Mouse (Mus musculus) testis, adult 2 months (tissue): ENCODE measurements around the gene Trpv3. TPM values are rescaled to one million over a fixed set of nuclear protein-coding genes. Genes with fewer than 3 reads are reported as not detected.

ENCODE experiments used
- H3K27ac ChIP-seq: fragments of 200-500 bp; 2 replicates; pipeline ENCODE4 v1.5.1; 2012; ENCODE audit warnings: low read depth, low read length; ENCODE audit not compliant: control insufficient read depth, insufficient read depth
- H3K27me3 ChIP-seq: fragments of 200-500 bp; 2 replicates; pipeline ENCODE4 v1.6.1; 2012; ENCODE audit warnings: mild to moderate bottlenecking, low read length, moderate library complexity; ENCODE audit not compliant: control insufficient read depth, insufficient read depth
- H3K36me3 ChIP-seq: fragments of 200-500 bp; 2 replicates; pipeline ENCODE4 v1.6.1; 2012; ENCODE audit warnings: mild to moderate bottlenecking, low read length; ENCODE audit not compliant: control insufficient read depth, insufficient read depth
- H3K4me1 ChIP-seq: fragments of 200-500 bp; 2 replicates; pipeline ENCODE4 v1.6.1; 2012; ENCODE audit warnings: low read length; ENCODE audit not compliant: control insufficient read depth, insufficient read depth
- H3K4me3 ChIP-seq: fragments of 200-500 bp; 2 replicates; pipeline ENCODE4 v1.5.1; 2012; ENCODE audit warnings: low read depth, mild to moderate bottlenecking, low read length, moderate library complexity, mixed read lengths; ENCODE audit not compliant: control insufficient read depth
- CTCF ChIP-seq: fragments of 200-500 bp; IDR thresholded peaks from 2 replicates; pipeline ENCODE4 v1.5.1; 2012; ENCODE audit warnings: low read depth, mild to moderate bottlenecking, inconsistent platforms, low read length, moderate library complexity; ENCODE audit not compliant: control insufficient read depth, insufficient read depth, insufficient replicate concordance
- POLR2A ChIP-seq: fragments of 200-500 bp; IDR thresholded peaks from 2 replicates; pipeline ENCODE4 v1.6.1; 2012; ENCODE audit warnings: low read depth, mild to moderate bottlenecking, inconsistent platforms, low read length, moderate library complexity; ENCODE audit not compliant: control insufficient read depth
- polyA plus RNA-seq: library from polyadenylated mRNA; depleted of rRNA; stranded (reverse); fragments of >200 nt; gene quantifications from 2 replicates; pipeline ENCODE4 v1.2.3, GENCODE M21; 2012; rRNA removed

The Trpv3 gene
- polyA plus RNA-seq: 0.04 and 0.05 TPM in 2 replicates

GRCm38 (mm10) chr11:73267267-73267666 lies at the start of gene Trpv3:
TSS of gene Trpv3 (plus strand) at chr11:73267388.
- TF ChIP-seq POLR2A (no peak), CTCF (no peak)
- H3K4me1 ChIP-seq: no peaks in the 10 kb centered on the region
- peak within 1 kb of the TSS; percentile 24 for H3K4me3 ChIP-seq
- no peak within 1 kb of the TSS for H3K27ac ChIP-seq
- H3K27me3 ChIP-seq: no peaks in the 10 kb centered on the region
- H3K36me3 ChIP-seq: no peaks in the 10 kb centered on the region

GRCm38 (mm10) chr11:73219671-73220070 lies 47.5 kb upstream of the Trpv3 start:
- Histone ChIP-seq H3K27ac (no peak overlapping the region), H3K4me1 (no peaks in the 10 kb centered on the region), H3K36me3 (no peaks in the 10 kb centered on the region), H3K27me3 (no peaks in the 10 kb centered on the region), H3K4me3 (no peak overlapping the region)
- TF ChIP-seq CTCF: peak; percentile 49; the same call in 1 of the 2 replicates
- no peak for TF ChIP-seq POLR2A

DNA sequence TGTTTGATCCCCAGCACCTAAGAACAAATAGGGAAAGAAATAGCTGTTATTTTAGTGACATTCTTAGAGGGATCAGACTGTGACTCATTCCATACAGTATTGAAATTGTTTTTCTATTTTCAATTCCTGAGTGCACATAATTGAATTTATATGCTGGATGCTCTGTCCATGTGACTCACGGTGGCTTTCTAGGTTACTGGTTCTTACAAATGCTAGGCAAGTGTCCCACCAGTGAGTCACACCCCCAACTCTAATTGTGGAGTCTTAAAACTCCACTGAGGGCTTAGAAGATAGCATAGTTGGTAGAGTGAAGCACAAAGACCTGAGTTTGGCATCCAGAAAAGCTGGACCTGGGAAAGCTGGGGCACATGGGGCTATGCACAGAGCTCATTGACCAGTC lies 46.5 kb upstream of the Trpv3 start:
- Histone ChIP-seq H3K36me3 (no peaks in the 10 kb centered on the region), H3K27me3 (no peaks in the 10 kb centered on the region), H3K27ac (no peak overlapping the region), H3K4me3 (no peak overlapping the region), H3K4me1 (no peaks in the 10 kb centered on the region)
- TF ChIP-seq POLR2A: no peak
- TF ChIP-seq CTCF: no peak

GRCm38 (mm10) chr11:73222846-73223245 lies 44.3 kb upstream of the Trpv3 start:
- no peak overlapping the region for H3K27ac ChIP-seq
- no peak overlapping the region for H3K4me3 ChIP-seq
- TF ChIP-seq POLR2A (no peak), CTCF (no peak)
- H3K36me3 ChIP-seq: no peaks in the 10 kb centered on the region
- no peaks in the 10 kb centered on the region for H3K27me3 ChIP-seq
- no peaks in the 10 kb centered on the region for H3K4me1 ChIP-seq

- Histone ChIP-seq H3K4me3 (no peak overlapping the region), H3K36me3 (no peaks in the 10 kb centered on the region), H3K4me1 (no peaks in the 10 kb centered on the region), H3K27me3 (no peaks in the 10 kb centered on the region), H3K27ac (no peak overlapping the region)
- TF ChIP-seq POLR2A (no peak), CTCF (no peak)
Observed at GRCm38 (mm10) chr11:73223966-73224365, 43.2 kb upstream of the Trpv3 start.

- Histone ChIP-seq H3K36me3 (no peaks in the 10 kb centered on the region), H3K27ac (no peak overlapping the region), H3K4me3 (no peak overlapping the region), H3K27me3 (no peaks in the 10 kb centered on the region), H3K4me1 (no peaks in the 10 kb centered on the region)
- TF ChIP-seq POLR2A (no peak), CTCF (no peak)
Observed at GRCm38 (mm10) chr11:73225856-73226255, 41.3 kb upstream of the Trpv3 start.

GRCm38 (mm10) chr11:73228881-73229280 lies 38.3 kb upstream of the Trpv3 start:
- H3K4me1 ChIP-seq: no peaks in the 10 kb centered on the region
- no peaks in the 10 kb centered on the region for H3K36me3 ChIP-seq
- TF ChIP-seq CTCF: no peak
- TF ChIP-seq POLR2A: no peak
- no peak overlapping the region for H3K27ac ChIP-seq
- H3K4me3 ChIP-seq: no peak overlapping the region
- no peaks in the 10 kb centered on the region for H3K27me3 ChIP-seq

- no peak for TF ChIP-seq CTCF
- Histone ChIP-seq H3K27me3 (no peaks in the 10 kb centered on the region), H3K4me3 (no peak overlapping the region), H3K4me1 (no peaks in the 10 kb centered on the region), H3K36me3 (no peaks in the 10 kb centered on the region), H3K27ac (no peak overlapping the region)
Observed at GRCm38 (mm10) chr11:73230081-73230480, 37.1 kb upstream of the Trpv3 start.
